Mouse (Mus musculus): Measurements from ENCODE around the gene Kndc1. TPM values are rescaled to one million over a fixed set of nuclear protein-coding genes. Genes with fewer than 3 reads are reported as not detected.

Gene Kndc1
- polyA plus RNA-seq, 1 experiment from 2014 or later: not detected

- Histone ChIP-seq H3K27ac (ENCODE audit: low read depth) (no peak overlapping the region), H3K4me2 (ENCODE audit: low read depth, low read length) (no peak overlapping the region), H3K4me1 (ENCODE audit: insufficient read depth) (no peaks in the 10 kb centered on the region), H3K36me3 (replicated peaks; ENCODE audit: insufficient read depth, low read length) (no peaks in the 10 kb centered on the region), H3K4me3 (ENCODE audit: low read depth, low read length) (no peak overlapping the region), H3K27me3 (ENCODE audit: insufficient read depth, low read length) (no peaks in the 10 kb centered on the region), H3K9ac (replicated peaks) (no peak overlapping the region), H3K9me3 (ENCODE audit: low read length) (no peaks in the 10 kb centered on the region)
- WGBS (ENCODE audit: insufficient replicate concordance): 69% methylated on average over 5 of the region's 5 CpGs
- no peak for ATAC-seq
- no peak for DNase-seq
- TF ChIP-seq CTCF (IDR thresholded peaks at IDR 0.05; ENCODE audit: low read depth) (no peak), EP300 (IDR thresholded peaks at IDR 0.05; ENCODE audit: low read depth) (no peak)
These were observed 16.4 kb upstream of the Kndc1 start for GRCm38 (mm10) chr7:139878122-139878521.

DNA sequence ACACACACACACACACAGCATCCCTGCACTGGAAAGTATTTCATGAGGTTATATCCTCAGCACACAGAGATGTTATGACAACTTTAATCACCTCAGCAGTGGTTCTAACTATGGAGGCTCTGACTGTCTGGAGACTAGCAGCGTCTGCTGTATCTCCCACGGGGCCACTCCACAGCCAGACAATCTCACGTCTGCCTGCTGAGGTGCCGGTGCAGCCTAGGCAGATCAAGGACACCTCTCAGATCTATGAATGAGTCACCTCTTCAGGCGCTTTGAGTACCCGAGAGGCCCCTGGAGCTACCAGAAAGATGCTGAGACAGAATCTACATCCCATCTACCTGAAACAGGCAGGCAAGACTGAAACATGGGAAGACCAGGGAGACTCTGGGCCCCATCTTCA is 15.9 kb upstream of the Kndc1 start:
- DNase-seq (no peak), ATAC-seq (no peak)
- no peaks in the 10 kb centered on the region for H3K9me3 ChIP-seq (ENCODE audit: low read length)

DNA sequence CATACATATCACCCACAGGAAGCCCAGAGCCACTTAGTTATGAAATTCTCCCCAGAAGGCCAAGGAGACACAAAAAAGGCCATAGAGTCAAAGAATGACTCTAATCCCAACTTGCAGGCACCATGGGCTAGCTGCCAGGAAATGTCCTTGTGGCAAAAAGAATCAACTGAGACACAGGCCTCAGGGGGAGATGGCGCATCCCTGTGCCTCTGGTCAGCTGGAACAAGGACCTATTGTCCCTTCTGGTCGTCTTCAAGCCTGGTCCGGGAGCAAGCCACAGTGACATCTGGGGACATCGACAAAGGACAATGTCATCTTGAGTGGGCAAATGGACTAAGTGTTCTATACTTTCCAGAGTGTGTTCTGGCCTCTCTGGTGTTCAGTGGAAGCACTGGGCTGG is 11.0 kb upstream of the Kndc1 start:
- no peaks in the 10 kb centered on the region for H3K4me1 ChIP-seq (ENCODE audit: insufficient read depth)
- TF ChIP-seq CTCF (IDR thresholded peaks at IDR 0.05; ENCODE audit: low read depth) (no peak), EP300 (IDR thresholded peaks at IDR 0.05; ENCODE audit: low read depth) (no peak)
- 81% methylated on average over 4 of the region's 4 CpGs for WGBS (ENCODE audit: insufficient replicate concordance)
- no peaks in the 10 kb centered on the region for H3K36me3 ChIP-seq (replicated peaks; ENCODE audit: insufficient read depth, low read length)
- H3K9me3 ChIP-seq (ENCODE audit: low read length): no peaks in the 10 kb centered on the region
- no peak overlapping the region for H3K4me2 ChIP-seq (ENCODE audit: low read depth, low read length)
- H3K27me3 ChIP-seq (ENCODE audit: insufficient read depth, low read length): no peaks in the 10 kb centered on the region
- H3K9ac ChIP-seq (replicated peaks): no peak overlapping the region
- ATAC-seq: no peak
- H3K27ac ChIP-seq (ENCODE audit: low read depth): no peak overlapping the region
- no peak overlapping the region for H3K4me3 ChIP-seq (ENCODE audit: low read depth, low read length)
- no peak for DNase-seq

More for the DNA sequence above, 15.9 kb upstream of the Kndc1 start:
- 64% methylated on average over 6 of the region's 6 CpGs for WGBS (ENCODE audit: insufficient replicate concordance)
- Histone ChIP-seq H3K27ac (ENCODE audit: low read depth) (no peak overlapping the region), H3K4me3 (ENCODE audit: low read depth, low read length) (no peak overlapping the region), H3K36me3 (replicated peaks; ENCODE audit: insufficient read depth, low read length) (no peaks in the 10 kb centered on the region), H3K4me1 (ENCODE audit: insufficient read depth) (no peaks in the 10 kb centered on the region), H3K4me2 (ENCODE audit: low read depth, low read length) (no peak overlapping the region), H3K27me3 (ENCODE audit: insufficient read depth, low read length) (no peaks in the 10 kb centered on the region), H3K9ac (replicated peaks) (no peak overlapping the region)
- TF ChIP-seq CTCF (IDR thresholded peaks at IDR 0.05; ENCODE audit: low read depth) (no peak), EP300 (IDR thresholded peaks at IDR 0.05; ENCODE audit: low read depth) (no peak)

DNA sequence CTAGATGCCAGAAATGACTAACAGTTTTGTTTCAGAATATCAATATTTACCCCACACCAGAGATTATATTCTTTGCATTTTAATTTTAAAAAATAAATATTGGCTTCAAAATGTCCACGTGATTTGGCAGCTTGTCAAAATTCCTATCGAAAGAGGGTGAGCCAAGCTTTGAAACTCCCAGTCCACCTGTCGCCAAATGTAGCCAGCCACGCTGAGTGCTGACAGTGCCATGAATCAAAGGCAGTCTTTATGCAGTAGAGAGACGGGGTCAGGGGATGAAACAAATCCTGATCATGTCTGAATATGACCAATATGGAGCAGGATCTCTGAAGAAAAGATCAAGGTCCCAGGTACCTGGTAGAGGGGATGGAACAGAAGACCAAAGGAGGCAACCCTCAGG is 2.7 kb upstream of the Kndc1 start:
- 64% methylated on average over 5 of the region's 5 CpGs for WGBS (ENCODE audit: insufficient replicate concordance)
- no peak overlapping the region for H3K9ac ChIP-seq (replicated peaks)
- H3K4me2 ChIP-seq (ENCODE audit: low read depth, low read length): no peak overlapping the region
- no peak for ATAC-seq
- H3K9me3 ChIP-seq (ENCODE audit: low read length): no peaks in the 10 kb centered on the region
- no peaks in the 10 kb centered on the region for H3K36me3 ChIP-seq (replicated peaks; ENCODE audit: insufficient read depth, low read length)
- no peak overlapping the region for H3K4me3 ChIP-seq (ENCODE audit: low read depth, low read length)
- TF ChIP-seq EP300 (IDR thresholded peaks at IDR 0.05; ENCODE audit: low read depth) (no peak), CTCF (IDR thresholded peaks at IDR 0.05; ENCODE audit: low read depth) (no peak)
- H3K4me1 ChIP-seq (ENCODE audit: insufficient read depth): no peaks in the 10 kb centered on the region
- no peak overlapping the region for H3K27ac ChIP-seq (ENCODE audit: low read depth)
- no peak for DNase-seq
- H3K27me3 ChIP-seq (ENCODE audit: insufficient read depth, low read length): peaks cover 28% of the 10 kb centered on the region

DNA sequence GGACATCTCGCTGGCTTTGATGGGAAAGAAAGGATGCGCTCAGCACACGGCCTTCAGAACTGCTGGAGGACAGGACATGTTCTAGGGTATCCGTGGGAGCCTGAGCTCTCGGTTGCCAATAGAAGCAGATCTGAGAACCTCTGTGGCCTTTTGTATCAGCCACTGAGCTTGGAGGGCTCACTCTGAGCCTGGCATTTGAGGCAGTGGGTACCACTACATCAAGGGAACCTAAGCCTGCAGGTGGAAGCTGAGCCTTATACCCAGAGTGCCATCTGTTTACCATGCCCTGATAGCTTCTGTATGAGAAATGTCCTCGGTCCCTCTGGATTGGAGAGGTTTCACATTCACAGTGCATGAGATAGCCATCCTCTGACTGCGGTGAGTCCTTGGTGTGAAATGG is 1.8 kb downstream of the Kndc1 start:
- WGBS (ENCODE audit: insufficient replicate concordance): 71% methylated on average over 7 of the region's 7 CpGs
- peaks cover 28% of the 10 kb centered on the region for H3K27me3 ChIP-seq (ENCODE audit: insufficient read depth, low read length)
- no peak overlapping the region for H3K4me2 ChIP-seq (ENCODE audit: low read depth, low read length)
- H3K4me3 ChIP-seq (ENCODE audit: low read depth, low read length): no peak overlapping the region
- H3K9me3 ChIP-seq (ENCODE audit: low read length): no peaks in the 10 kb centered on the region
- no peak for DNase-seq
- no peak overlapping the region for H3K27ac ChIP-seq (ENCODE audit: low read depth)
- no peak for TF ChIP-seq CTCF (IDR thresholded peaks at IDR 0.05; ENCODE audit: low read depth)
- TF ChIP-seq EP300 (IDR thresholded peaks at IDR 0.05; ENCODE audit: low read depth): no peak
- no peaks in the 10 kb centered on the region for H3K4me1 ChIP-seq (ENCODE audit: insufficient read depth)
- H3K9ac ChIP-seq (replicated peaks): no peak overlapping the region
- H3K36me3 ChIP-seq (replicated peaks; ENCODE audit: insufficient read depth, low read length): no peaks in the 10 kb centered on the region
- ATAC-seq: no peak

GRCm38 (mm10) chr7:139896796-139897195 is 2.3 kb downstream of the Kndc1 start:
- Histone ChIP-seq H3K36me3 (replicated peaks; ENCODE audit: insufficient read depth, low read length) (no peaks in the 10 kb centered on the region), H3K27me3 (ENCODE audit: insufficient read depth, low read length) (peaks cover 28% of the 10 kb centered on the region), H3K27ac (ENCODE audit: low read depth) (no peak overlapping the region), H3K4me3 (ENCODE audit: low read depth, low read length) (no peak overlapping the region), H3K9ac (replicated peaks) (no peak overlapping the region), H3K4me1 (ENCODE audit: insufficient read depth) (no peaks in the 10 kb centered on the region), H3K9me3 (ENCODE audit: low read length) (no peaks in the 10 kb centered on the region), H3K4me2 (ENCODE audit: low read depth, low read length) (no peak overlapping the region)
- no peak for TF ChIP-seq CTCF (IDR thresholded peaks at IDR 0.05; ENCODE audit: low read depth)
- WGBS (ENCODE audit: insufficient replicate concordance): 68% methylated on average over 7 of the region's 7 CpGs
- DNase-seq: no peak
- ATAC-seq: no peak

DNA sequence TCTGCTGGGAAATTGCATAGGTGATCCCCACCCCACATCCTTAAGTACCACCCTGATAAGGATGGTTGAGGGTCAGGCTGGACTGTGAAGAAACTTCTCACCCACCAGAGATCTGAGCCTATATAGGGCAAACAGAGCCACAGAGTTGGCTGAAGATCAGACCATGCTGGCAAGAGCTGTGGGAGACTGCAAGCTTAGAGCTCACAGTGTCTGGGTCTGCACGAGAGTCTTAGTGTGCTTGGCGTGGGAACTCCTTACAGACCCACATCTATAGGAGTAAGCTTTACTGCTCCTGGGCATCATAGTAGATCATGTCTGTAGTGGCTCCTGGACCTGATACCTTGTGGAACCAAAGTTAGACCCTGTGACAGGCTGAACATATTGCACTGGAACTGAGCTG is 4.1 kb downstream of the Kndc1 start:
- no peaks in the 10 kb centered on the region for H3K36me3 ChIP-seq (replicated peaks; ENCODE audit: insufficient read depth, low read length)
- no peak overlapping the region for H3K9ac ChIP-seq (replicated peaks)
- H3K9me3 ChIP-seq (ENCODE audit: low read length): no peaks in the 10 kb centered on the region
- 74% methylated on average over 2 of the region's 2 CpGs for WGBS (ENCODE audit: insufficient replicate concordance)
- ATAC-seq (no peak), DNase-seq (no peak)
- H3K4me3 ChIP-seq (ENCODE audit: low read depth, low read length): no peak overlapping the region
- H3K27me3 ChIP-seq (ENCODE audit: insufficient read depth, low read length): peaks cover 18% of the 10 kb centered on the region
- H3K4me1 ChIP-seq (ENCODE audit: insufficient read depth): no peaks in the 10 kb centered on the region
- H3K4me2 ChIP-seq (ENCODE audit: low read depth, low read length): no peak overlapping the region
- TF ChIP-seq CTCF (IDR thresholded peaks at IDR 0.05; ENCODE audit: low read depth) (no peak), EP300 (IDR thresholded peaks at IDR 0.05; ENCODE audit: low read depth) (no peak)
- H3K27ac ChIP-seq (ENCODE audit: low read depth): no peak overlapping the region

Measured in liver, postnatal 0 days (tissue).